ENCODE assay signal across 8 mouse cellular contexts in the genomic region with DNA sequence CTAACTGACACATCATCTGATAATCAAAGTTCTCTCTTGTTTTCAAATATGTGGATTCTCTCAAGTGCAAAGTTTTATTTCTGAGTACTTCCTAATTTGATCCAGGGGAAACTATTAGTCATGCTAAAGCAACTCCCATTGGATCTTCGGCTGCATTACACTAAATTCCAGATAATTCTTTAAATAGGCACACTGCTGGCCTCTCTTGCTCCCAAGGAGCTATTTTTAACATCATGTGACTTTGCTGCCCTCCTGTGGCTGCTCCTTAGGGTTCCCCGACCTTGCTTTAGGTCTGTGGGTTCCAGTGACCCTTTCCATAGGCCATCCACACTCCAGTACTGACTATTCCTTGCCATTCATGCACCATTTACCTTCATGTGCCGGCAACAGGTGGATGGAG.
DNase-seq lines count a peak whose midpoint lies in the region; ATAC-seq lines count a peak whose summit lies in the region.

No protein-coding gene starts in this region.

- H3K9me3 ChIP-seq in intestine, embryonic 14.5 days (ENCODE audit: control insufficient read depth, low read length), result no peaks in the 10 kb centered on the region
- no peaks in the 10 kb centered on the region for H3K9me3 ChIP-seq in intestine, embryonic 16.5 days (ENCODE audit: control insufficient read depth, low read length)

- H3K4me2 ChIP-seq in intestine, embryonic 14.5 days (ENCODE audit: low read length), result no peak overlapping the region
- H3K4me2 ChIP-seq in intestine, embryonic 16.5 days (ENCODE audit: low read depth, low read length), result no peak overlapping the region

- H3K27me3 ChIP-seq in intestine, embryonic 14.5 days (replicated peaks; ENCODE audit: control insufficient read depth, insufficient read depth, low read length), result no peaks in the 10 kb centered on the region
- no peaks in the 10 kb centered on the region for H3K27me3 ChIP-seq in intestine, embryonic 16.5 days (replicated peaks; ENCODE audit: control insufficient read depth, insufficient read depth, low read length)

- no peaks in the 10 kb centered on the region for H3K36me3 ChIP-seq in intestine, embryonic 14.5 days (ENCODE audit: control insufficient read depth, insufficient read depth, low read length)
- H3K36me3 ChIP-seq in intestine, embryonic 16.5 days (ENCODE audit: control insufficient read depth, insufficient read depth, low read length), result no peaks in the 10 kb centered on the region

- H3K4me1 ChIP-seq in intestine, embryonic 14.5 days (replicated peaks; ENCODE audit: control insufficient read depth, insufficient read depth, low read length), result no peaks in the 10 kb centered on the region
- H3K4me1 ChIP-seq in intestine, embryonic 16.5 days (ENCODE audit: control insufficient read depth, insufficient read depth, low read length), result no peaks in the 10 kb centered on the region

- no peak overlapping the region for H3K27ac ChIP-seq in intestine, embryonic 14.5 days (ENCODE audit: low read depth)
- H3K27ac ChIP-seq in intestine, embryonic 16.5 days (ENCODE audit: low read length), result no peak overlapping the region

- ATAC-seq in intestine, embryonic 14.5 days (replicated peaks; ENCODE audit: low FRiP score, low TSS enrichment, low read depth), result no peak
- no peak for ATAC-seq in intestine, embryonic 16.5 days
- peak; percentile 52; the same call in 1 of the 2 replicates for ATAC-seq in granulocyte monocyte progenitor cell, adult 5-6 weeks (replicated peaks; ENCODE audit: poor library complexity, severe bottlenecking)

- WGBS in intestine, embryonic 14.5 days, result 22% methylated on average over 3 of the region's 3 CpGs
- 27% methylated on average over 3 of the region's 3 CpGs for WGBS in intestine, embryonic 16.5 days

- H3K9ac ChIP-seq in intestine, embryonic 14.5 days (ENCODE audit: low read length), result no peak overlapping the region
- H3K9ac ChIP-seq in intestine, embryonic 16.5 days (ENCODE audit: low read depth, low read length), result no peak overlapping the region

- H3K4me3 ChIP-seq in intestine, embryonic 14.5 days (ENCODE audit: low read depth, low read length), result no peak overlapping the region
- H3K4me3 ChIP-seq in intestine, embryonic 16.5 days (ENCODE audit: low read length), result no peak overlapping the region

- DNase-seq in intestine, embryonic 14.5 days (ENCODE audit: low spot score), result peak; percentile 72
- DNase-seq in adrenal gland, adult 18-20 months (ENCODE audit: low spot score in 2 of 2), result peak; percentile 42 to 46
- DNase-seq in kidney, postnatal 25 days, result peak; percentile 51 to 81
- DNase-seq in ovary, postnatal 10 days (ENCODE audit: low spot score), result peak; percentile 23
- DNase-seq in frontal cortex, postnatal 10 days (ENCODE audit: low spot score in 2 of 2), result no peak
- DNase-seq in layer of hippocampus, adult 9-11 months, result no peak

Comparison
In these comparisons a context has a peak if more than half of its experiments do, and no peak if none do; other contexts are left out.
1. DNase-seq: peak in intestine, embryonic 14.5 days (single experiment), adrenal gland, adult 18-20 months (2 of 2), kidney, postnatal 25 days (2 of 2) and ovary, postnatal 10 days (single experiment); none in frontal cortex, postnatal 10 days (0 of 2) and layer of hippocampus, adult 9-11 months (single experiment).